Mouse (Mus musculus): Measurements from ENCODE around the gene Olfr1040. TPM values are rescaled to one million over a fixed set of nuclear protein-coding genes. Genes with fewer than 3 reads are reported as not detected.
"Not testable (repeated sequence)": the region's sequence is repeated elsewhere in the genome, so short reads cannot be mapped to it uniquely, and the experiment has no call there.

The Olfr1040 gene
- total RNA-seq (2021), result not detected
- long read RNA-seq, experiment 1, result 0 reads
- long read RNA-seq, experiment 2, result 0 reads

DNA sequence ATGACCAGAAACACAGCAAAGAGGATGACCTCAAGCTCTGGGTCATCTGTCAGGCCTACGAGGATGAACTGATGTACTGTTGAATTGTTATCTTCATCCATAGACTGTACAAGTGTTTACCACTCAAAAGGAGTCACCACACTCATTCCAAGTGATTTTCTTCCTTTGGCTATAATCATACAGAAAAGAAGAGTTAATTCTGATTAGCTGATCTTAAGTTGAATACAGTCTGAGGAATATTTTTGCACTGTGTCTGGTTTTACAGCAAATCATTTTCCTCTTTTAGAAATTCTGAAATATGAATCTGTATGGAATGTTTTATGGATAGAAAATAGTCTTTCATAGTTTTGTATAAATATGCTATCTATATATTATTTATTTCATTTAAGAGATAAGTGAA lies at the start of gene Olfr1040:
TSS of gene Olfr1040 (minus strand) at position 101 of the 400 bp plus-strand sequence.
- DNase-seq, result no peak

GRCm38 (mm10) chr2:86195863-86196262 lies 49.3 kb upstream of the Olfr1040 start:
- no peak for DNase-seq

DNA sequence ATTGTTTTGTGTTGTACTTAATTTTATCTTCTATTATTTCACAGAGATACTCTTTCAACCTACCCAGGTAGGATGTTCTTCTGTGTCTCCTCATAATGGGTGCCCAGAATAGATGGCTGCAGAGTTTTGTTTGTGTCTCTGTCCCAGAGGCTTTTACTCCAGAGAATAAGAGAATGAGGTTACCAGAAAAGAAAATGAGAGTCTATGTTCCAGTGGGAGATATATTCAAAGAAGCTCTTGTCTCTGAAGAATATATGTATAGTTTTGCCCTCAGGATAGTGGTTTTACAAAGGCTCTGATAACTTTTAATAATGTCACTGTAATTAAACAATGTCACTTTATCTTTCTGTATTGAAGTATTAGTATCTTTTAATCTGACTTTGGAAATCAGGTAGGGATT lies 39.1 kb upstream of the Olfr1040 start, which contains the start of gene Olfr52:
TSS of gene Olfr52 (minus strand) at position 101 of the 400 bp plus-strand sequence.
- no peak for DNase-seq

DNA sequence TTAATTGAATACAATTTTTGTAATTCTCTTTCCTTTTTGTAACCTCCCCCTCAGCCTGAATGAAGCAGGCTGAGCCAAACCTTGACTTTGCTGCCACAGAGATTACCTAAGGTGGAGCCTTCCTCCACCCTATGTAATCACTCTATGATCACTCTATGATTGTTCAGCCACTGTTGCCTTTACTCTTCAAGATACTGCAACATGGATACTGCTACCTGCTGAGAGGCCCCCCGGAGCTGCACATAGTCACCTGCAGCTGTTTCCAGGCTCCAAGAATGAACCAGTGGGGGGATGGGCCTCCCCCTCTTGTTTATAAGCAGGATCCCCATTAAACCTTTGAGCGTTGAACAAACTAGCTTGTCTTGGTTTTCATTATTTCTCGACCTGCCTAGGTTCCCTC lies 33.4 kb upstream of the Olfr1040 start:
- DNase-seq, result no peak

GRCm38 (mm10) chr2:86177720-86178119 lies 31.2 kb upstream of the Olfr1040 start, which contains the start of gene Olfr1044:
Olfr1044 (minus strand) TSS chr2:86177820.
- DNase-seq, result no peak

DNA sequence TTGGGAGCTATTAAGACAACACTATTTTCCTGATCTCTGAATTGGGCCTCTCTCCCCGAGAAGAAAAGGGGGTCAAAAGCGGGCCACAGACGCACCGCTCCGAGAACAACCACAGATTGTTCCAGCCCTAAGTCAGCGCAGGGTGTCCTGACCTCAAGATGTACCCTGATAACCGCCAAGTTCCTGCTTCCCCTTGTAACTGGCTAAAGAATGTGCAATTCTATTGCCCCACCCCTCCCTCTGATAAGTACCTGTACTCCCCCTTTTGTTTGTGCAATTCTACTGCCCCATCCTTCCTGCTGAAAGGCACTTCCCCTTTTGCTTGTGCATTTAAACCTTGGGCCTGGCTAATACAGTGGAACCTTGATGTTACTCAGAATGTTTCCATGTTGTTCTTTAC lies 28.9 kb upstream of the Olfr1040 start:
- DNase-seq, result not testable (repeated sequence)

- DNase-seq, result no peak
Measured at GRCm38 (mm10) chr2:86167422-86167821, 20.9 kb upstream of the Olfr1040 start, which contains the start of gene Olfr1043. Olfr1043 (minus strand) TSS chr2:86167522.

DNA sequence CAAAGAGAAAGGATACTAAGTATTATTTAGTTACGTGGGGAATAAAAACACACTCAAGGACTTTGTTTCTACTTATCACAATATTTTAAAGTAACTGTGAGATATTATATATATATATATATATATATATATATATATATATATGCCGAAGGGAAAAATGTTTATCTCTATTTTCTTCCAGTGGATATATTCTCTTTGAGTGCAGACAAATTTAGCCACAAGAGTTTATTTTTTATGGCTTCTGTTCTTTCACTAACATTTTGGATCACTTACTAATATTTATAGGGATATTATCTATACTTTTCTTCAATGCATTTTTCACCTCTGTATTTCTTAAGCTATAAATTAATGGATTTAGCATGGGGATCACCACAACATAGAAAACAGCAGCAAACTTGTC lies 15.2 kb upstream of the Olfr1040 start, which contains the start of gene Olfr1042:
TSS of gene Olfr1042 (minus strand) at position 101 of the 400 bp plus-strand sequence.
- no peak for DNase-seq

DNA sequence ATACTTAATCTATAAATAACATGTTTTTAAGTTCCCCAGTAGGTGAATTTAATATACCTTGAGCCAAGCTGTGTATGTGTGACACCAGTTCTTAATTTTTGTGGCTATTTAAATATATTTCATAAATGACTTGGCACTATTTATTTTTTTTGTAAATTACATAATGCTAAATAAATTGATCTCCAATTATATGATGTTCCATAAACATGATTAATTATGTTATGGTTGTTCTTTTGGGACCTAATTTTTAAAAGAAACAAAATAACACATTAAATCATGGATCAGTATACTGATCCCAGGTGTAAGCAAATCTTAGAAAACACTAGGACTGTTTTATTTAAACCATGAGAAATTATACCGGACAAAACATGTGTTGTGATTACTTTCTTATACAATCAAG lies 10.7 kb downstream of the Olfr1040 start, which contains the start of gene Olfr1039:
TSS of gene Olfr1039 (minus strand) at position 101 of the 400 bp plus-strand sequence.
- no peak for DNase-seq

Other genes with a start within 250 kb of the Olfr1040 start
- not detected for gene Olfr1024, start 241.7 kb downstream of the Olfr1040 start, total RNA-seq (2021)
- not detected for gene Olfr1025-ps1, start 231.5 kb downstream of the Olfr1040 start, total RNA-seq (2021)
- gene Olfr1026, start 225.2 kb downstream of the Olfr1040 start, total RNA-seq (2021), result not detected
- gene Olfr1028, start 196.3 kb downstream of the Olfr1040 start, total RNA-seq (2021), result not detected
- not detected for gene Olfr1029, start 172.8 kb downstream of the Olfr1040 start, total RNA-seq (2021)
- not detected for gene Olfr1030, start 167.5 kb downstream of the Olfr1040 start, total RNA-seq (2021)
- not detected for gene Olfr1031, start 156.4 kb downstream of the Olfr1040 start, total RNA-seq (2021)
- gene Olfr1032, start 141.2 kb downstream of the Olfr1040 start, total RNA-seq (2021), result not detected
- gene Olfr1033, start 126.1 kb downstream of the Olfr1040 start, total RNA-seq (2021), result under 1 TPM; 0.09 to 0.45 TPM
- gene Olfr1034, start 100.9 kb downstream of the Olfr1040 start, total RNA-seq (2021), result not detected
- not detected for gene Olfr1036, start 72.7 kb downstream of the Olfr1040 start, total RNA-seq (2021)
- gene Olfr1037, start 59.3 kb downstream of the Olfr1040 start, total RNA-seq (2021), result not detected
- gene Olfr1039, start 10.8 kb downstream of the Olfr1040 start, total RNA-seq (2021), result not detected
- not detected for gene Olfr1042, start 15.1 kb upstream of the Olfr1040 start, total RNA-seq (2021)
- not detected for gene Olfr1043, start 20.8 kb upstream of the Olfr1040 start, total RNA-seq (2021)
- gene Olfr1044, start 31.1 kb upstream of the Olfr1040 start, total RNA-seq (2021), result not detected
- not detected for gene Olfr52, start 39.0 kb upstream of the Olfr1040 start, total RNA-seq (2021)
- gene Olfr1045, start 56.3 kb upstream of the Olfr1040 start, total RNA-seq (2021), result not detected
- not detected for gene Olfr1046, start 72.6 kb upstream of the Olfr1040 start, total RNA-seq (2021)
- gene Olfr1047, start 84.7 kb upstream of the Olfr1040 start, total RNA-seq (2021), result not detected
- gene Olfr1048, start 93.6 kb upstream of the Olfr1040 start, total RNA-seq (2021), result not detected
- not detected for gene Olfr1049, start 111.6 kb upstream of the Olfr1040 start, total RNA-seq (2021)
- gene Olfr1051, start 132.4 kb upstream of the Olfr1040 start, total RNA-seq (2021), result not detected
- gene Olfr1052, start 145.7 kb upstream of the Olfr1040 start, total RNA-seq (2021), result not detected
- gene Olfr1053, start 168.6 kb upstream of the Olfr1040 start, total RNA-seq (2021), result not detected
- gene Olfr1054, start 188.7 kb upstream of the Olfr1040 start, total RNA-seq (2021), result not detected
- gene Olfr1055, start 203.6 kb upstream of the Olfr1040 start, total RNA-seq (2021), result not detected
- not detected for gene Olfr1056, start 215.7 kb upstream of the Olfr1040 start, total RNA-seq (2021)
- not detected for gene Olfr1057, start 231.7 kb upstream of the Olfr1040 start, total RNA-seq (2021)
- gene Olfr1058, start 241.8 kb upstream of the Olfr1040 start, total RNA-seq (2021), result not detected